Mouse (Mus musculus) ES-CJ7 (cell line): ENCODE measurements around the gene Nags.
"Not testable (repeated sequence)": the region's sequence is repeated elsewhere in the genome, so short reads cannot be mapped to it uniquely, and the experiment has no call there.

Source experiments
- DNase-seq: peaks from one replicate; pipeline ENCODE4 v3.0.0; 2011; ENCODE audit warnings: low read depth, low spot score

The Nags gene

DNA sequence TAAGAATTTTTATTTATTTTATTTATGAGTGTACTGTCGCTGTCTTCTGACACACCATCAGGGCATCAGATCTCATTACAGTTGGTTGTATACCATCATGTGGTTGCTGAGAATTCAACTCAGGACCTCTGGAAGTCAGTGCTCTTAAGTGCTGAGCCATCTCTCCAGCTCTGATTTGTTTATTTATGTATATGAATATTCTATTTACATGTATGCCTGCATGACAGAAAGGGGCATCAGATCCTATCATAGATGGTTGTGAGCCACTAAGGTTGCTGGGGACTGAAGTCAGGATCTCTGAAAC is 11.4 kb downstream of the Nags start:
- no peak for DNase-seq

DNA sequence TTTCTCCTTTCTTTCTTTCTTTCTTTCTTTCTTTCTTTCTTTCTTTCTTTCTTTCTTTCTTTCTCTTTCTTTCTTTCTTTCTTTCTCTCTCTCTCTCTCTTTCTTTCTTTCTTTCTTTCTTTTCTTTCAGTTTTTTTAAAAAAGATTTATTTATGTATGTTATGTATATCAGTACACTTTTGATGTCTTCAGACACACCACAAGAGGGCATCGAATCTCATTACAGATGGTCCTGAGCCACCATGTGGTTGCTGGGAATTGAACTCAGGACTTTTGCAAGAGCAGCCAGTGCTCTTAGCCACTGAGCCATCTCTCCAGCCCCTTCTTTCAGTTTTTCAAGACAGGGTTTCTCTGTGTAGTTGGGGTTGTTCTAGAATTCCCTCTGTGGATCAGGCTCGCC is 12.7 kb downstream of the Nags start:
- DNase-seq: not testable (repeated sequence)

- DNase-seq: no peak
Observed at GRCm38 (mm10) chr11:102159781-102160180, 14.5 kb downstream of the Nags start.

- DNase-seq: no peak
Observed at GRCm38 (mm10) chr11:102165971-102166722, 20.8 kb downstream of the Nags start.

- no peak for DNase-seq
Observed at GRCm38 (mm10) chr11:102167539-102167938, 22.2 kb downstream of the Nags start.

GRCm38 (mm10) chr11:102168689-102169088 is 23.4 kb downstream of the Nags start:
- no peak for DNase-seq

- DNase-seq: no peak
Observed at GRCm38 (mm10) chr11:102179836-102180235, 34.5 kb downstream of the Nags start.

GRCm38 (mm10) chr11:102184253-102184645 is 38.9 kb downstream of the Nags start:
- no peak for DNase-seq

- DNase-seq: peak; percentile 92
Observed at GRCm38 (mm10) chr11:102184646-102185495, 39.6 kb downstream of the Nags start, which contains the start of gene Lsm12. Lsm12 (minus strand) TSS chr11:102185296.

GRCm38 (mm10) chr11:102185677-102186076 is 40.4 kb downstream of the Nags start:
- DNase-seq: no peak

DNA sequence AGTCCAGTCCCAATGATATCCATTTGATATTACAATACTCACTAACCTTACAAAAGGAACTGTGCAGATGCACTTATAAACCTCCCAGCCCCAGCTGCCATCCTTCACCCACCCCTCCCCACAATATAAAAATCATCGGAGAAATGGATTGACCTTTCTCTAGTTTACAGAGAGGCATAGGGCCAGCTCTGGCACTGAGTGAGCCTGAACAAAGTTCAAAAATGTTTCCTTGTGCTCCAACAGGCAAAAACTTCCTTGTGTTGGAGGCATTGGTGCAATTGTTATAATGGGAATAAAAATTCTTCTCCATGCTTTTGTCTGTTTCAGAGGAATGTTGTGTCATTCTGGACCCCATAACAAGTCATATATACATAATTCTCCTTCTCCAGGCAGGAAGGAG is 40.9 kb downstream of the Nags start:
- no peak for DNase-seq

DNA sequence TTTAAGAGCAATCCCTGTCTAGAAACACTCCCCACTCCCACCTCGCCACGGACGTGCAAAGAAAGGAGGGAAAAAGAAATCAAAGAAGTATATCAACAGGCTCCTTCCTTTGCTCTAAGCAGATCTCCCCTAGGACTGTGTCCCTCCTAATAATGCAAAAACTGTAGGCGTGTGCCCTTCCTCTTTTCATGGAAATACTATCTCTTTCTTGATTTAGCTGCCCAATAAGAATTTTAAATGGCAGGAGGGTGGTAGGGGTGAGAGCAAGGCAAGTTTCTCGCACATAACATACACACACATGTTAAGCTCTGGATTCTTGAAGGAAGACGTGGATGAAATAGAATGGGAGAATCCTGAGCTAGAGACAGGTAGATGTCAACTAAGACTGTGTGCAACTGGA is 43.7 kb downstream of the Nags start:
- DNase-seq: no peak

DNA sequence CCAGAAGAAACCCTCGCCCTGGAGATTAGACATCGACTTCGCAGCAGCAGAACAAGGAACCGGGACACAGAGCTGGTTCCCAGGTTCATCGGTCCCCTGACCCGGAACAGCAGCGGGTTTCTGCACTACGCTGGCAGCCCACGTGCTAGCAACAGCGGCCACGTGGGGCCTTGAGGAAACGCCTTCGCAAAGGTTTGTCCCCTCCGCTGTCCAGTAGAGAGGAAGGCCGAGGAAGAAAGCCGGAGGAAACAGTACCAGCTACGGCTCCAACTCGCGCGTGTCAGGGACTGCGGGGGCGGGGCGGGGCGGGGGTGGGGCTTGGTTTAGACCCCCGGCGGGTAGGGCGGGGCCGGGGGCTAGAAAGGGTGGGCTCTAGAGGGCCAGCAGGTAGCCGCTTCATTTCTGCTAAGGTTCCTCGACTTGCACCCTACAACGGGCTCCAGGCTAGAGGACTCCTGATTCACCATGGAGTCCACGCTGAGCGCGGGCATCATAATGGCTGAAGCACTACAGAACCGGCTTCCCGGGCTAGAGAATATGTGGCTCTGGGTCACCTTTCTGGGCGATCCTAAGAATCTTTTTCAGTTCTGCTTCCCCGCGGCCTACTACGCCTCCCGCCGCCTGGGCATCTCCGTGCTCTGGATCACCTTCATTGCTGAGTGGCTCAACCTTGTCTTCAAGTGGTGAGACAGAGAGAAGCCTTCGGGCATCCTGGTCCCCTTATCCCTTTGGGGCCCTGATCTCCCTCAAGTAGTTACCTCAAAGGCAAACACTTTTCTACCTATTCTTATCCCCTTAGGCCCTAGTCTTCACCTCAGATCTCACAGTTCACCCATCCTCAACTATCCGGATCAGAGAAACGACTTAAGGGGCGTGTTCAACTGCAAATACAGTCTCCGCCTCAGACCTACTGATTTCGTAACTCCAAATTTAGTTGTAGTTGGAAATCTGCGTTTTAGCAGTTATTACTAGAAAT is 44.4 kb downstream of the Nags start, which contains the start of gene G6pc3:
Gene G6pc3, plus strand, starts transcription at position 160 of the 976 bp plus-strand sequence.
- peak; percentile 86 for DNase-seq

- DNase-seq: no peak
Observed at GRCm38 (mm10) chr11:102190848-102191247, 45.5 kb downstream of the Nags start.

- DNase-seq: no peak
Observed at GRCm38 (mm10) chr11:102193657-102194440, 48.5 kb downstream of the Nags start.

- no peak for DNase-seq
Observed at GRCm38 (mm10) chr11:102196018-102196797, 50.9 kb downstream of the Nags start.

DNA sequence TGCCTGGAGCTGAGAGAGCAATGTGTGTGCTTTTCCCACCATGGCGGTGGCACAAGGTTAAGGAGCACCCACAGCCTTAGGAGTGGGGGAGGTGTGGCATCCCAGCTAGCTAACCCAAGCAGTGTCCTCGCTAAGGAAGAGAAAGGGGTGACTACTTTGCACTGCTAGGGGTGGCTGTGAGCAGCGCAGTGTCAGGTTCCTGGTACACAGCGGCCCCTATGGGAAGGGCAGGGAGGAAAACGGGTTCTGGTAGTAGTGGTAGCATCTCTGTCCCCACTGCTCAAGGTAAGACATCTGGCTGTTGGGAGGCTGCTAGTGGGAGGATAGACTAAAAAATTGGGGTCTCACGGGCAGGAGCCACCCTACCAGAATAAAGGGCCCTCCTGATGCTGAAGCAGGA is 52.9 kb downstream of the Nags start:
- DNase-seq: peak; percentile 27
